Mouse (Mus musculus): Measurements from ENCODE around the gene Ano1. TPM values are rescaled to one million over a fixed set of nuclear protein-coding genes. Genes with fewer than 3 reads are reported as not detected.

Gene Ano1
- polyA plus RNA-seq, 1 experiment from 2014 or later: 53.6 TPM

DNA sequence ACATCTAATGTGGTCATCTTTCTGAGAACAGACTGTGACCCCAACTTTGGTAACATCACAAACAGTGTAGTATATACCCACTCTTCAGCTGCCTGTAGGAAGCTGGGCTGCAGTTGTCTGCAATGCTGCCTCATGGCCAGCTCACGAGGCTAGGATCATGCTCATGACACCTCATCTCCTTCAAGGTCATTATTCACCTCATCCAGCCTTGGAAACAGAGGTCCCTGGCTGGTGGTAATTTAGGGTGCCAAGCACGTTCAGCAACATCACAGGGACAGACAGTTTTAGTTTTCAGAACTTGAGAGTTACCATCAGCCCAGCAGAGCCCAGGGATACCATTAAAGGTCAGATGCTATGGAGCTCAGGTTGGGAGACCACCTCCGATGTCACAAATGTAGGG, 86.2 kb downstream of the Ano1 start:
- Histone ChIP-seq H3K4me3 (ENCODE audit: low read length) (no peak overlapping the region), H3K4me2 (replicated peaks; ENCODE audit: low read depth, low read length) (no peak overlapping the region), H3K36me3 (ENCODE audit: insufficient read depth, low read length) (0 out of 2 replicates have a peak, but pooled peaks cover 5% of the 10 kb centered on the region), H3K9ac (replicated peaks; ENCODE audit: low read length) (no peak overlapping the region), H3K9me3 (ENCODE audit: low read length) (no peaks in the 10 kb centered on the region; the same call in 1 of the 2 replicates), H3K27me3 (ENCODE audit: insufficient read depth, low read length) (no peaks in the 10 kb centered on the region), H3K4me1 (ENCODE audit: insufficient read depth, low read length) (peaks cover 43% of the 10 kb centered on the region), H3K27ac (ENCODE audit: low read length) (no peak overlapping the region)
- 66% methylated on average over 3 of the region's 3 CpGs for WGBS
- no peak for ATAC-seq (ENCODE audit: low FRiP score, low TSS enrichment)

DNA sequence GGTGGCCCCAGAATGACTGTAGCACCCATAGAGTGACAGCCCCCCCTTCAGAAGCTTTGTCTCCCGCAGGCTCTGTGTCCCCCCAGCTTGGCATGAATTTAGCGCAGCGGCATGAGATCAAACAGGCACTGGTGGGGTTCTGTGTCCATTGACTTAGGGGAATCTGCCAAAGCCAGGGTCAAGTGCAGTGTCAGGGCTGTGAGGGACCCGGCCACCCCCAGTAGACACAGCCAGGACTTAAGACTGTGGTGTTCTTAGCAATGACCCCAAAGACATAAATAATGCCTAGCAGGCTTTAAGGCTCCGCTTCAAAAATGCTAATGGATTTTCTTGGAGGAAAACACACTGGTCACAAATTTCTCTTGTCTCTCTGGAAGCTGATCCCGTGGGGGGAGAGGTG, 88.2 kb downstream of the Ano1 start:
- ATAC-seq (ENCODE audit: low FRiP score, low TSS enrichment): peak; percentile 80
- Histone ChIP-seq H3K4me2 (replicated peaks; ENCODE audit: low read depth, low read length) (no peak overlapping the region), H3K4me3 (ENCODE audit: low read length) (no peak overlapping the region), H3K9me3 (ENCODE audit: low read length) (no peaks in the 10 kb centered on the region; the same call in 1 of the 2 replicates), H3K27ac (ENCODE audit: low read length) (no peak overlapping the region; the same call in 1 of the 2 replicates), H3K9ac (replicated peaks; ENCODE audit: low read length) (no peak overlapping the region), H3K4me1 (ENCODE audit: insufficient read depth, low read length) (peaks cover 33% of the 10 kb centered on the region), H3K27me3 (ENCODE audit: insufficient read depth, low read length) (no peaks in the 10 kb centered on the region), H3K36me3 (ENCODE audit: insufficient read depth, low read length) (0 out of 2 replicates have a peak, but pooled peaks cover 5% of the 10 kb centered on the region)
- WGBS: 22% methylated on average over 6 of the region's 6 CpGs

- no peak overlapping the region for H3K4me3 ChIP-seq (ENCODE audit: low read length)
- no peak overlapping the region for H3K4me2 ChIP-seq (replicated peaks; ENCODE audit: low read depth, low read length)
- H3K27me3 ChIP-seq (ENCODE audit: insufficient read depth, low read length): no peaks in the 10 kb centered on the region
- WGBS: 51% methylated on average over 9 of the region's 9 CpGs
- ATAC-seq (ENCODE audit: low FRiP score, low TSS enrichment): no peak
- H3K9me3 ChIP-seq (ENCODE audit: low read length): no peaks in the 10 kb centered on the region
- peak overlapping the region; percentile 71 for H3K27ac ChIP-seq (ENCODE audit: low read length)
- peaks cover 33% of the 10 kb centered on the region for H3K4me1 ChIP-seq (ENCODE audit: insufficient read depth, low read length)
- no peak overlapping the region for H3K9ac ChIP-seq (replicated peaks; ENCODE audit: low read length)
- peaks cover 6% of the 10 kb centered on the region; the same call in 1 of the 2 replicates for H3K36me3 ChIP-seq (ENCODE audit: insufficient read depth, low read length)
Measured at GRCm38 (mm10) chr7:144656261-144656967, 95.4 kb downstream of the Ano1 start.

- WGBS: 13% methylated on average over 10 of the region's 10 CpGs
- H3K36me3 ChIP-seq (ENCODE audit: insufficient read depth, low read length): peaks cover 9% of the 10 kb centered on the region; the same call in 1 of the 2 replicates
- H3K9ac ChIP-seq (replicated peaks; ENCODE audit: low read length): 0 out of 2 replicates have a peak overlapping the region, but pooled peaks have one; percentile 7
Measured at GRCm38 (mm10) chr7:144653681-144654425, 97.9 kb downstream of the Ano1 start.

DNA sequence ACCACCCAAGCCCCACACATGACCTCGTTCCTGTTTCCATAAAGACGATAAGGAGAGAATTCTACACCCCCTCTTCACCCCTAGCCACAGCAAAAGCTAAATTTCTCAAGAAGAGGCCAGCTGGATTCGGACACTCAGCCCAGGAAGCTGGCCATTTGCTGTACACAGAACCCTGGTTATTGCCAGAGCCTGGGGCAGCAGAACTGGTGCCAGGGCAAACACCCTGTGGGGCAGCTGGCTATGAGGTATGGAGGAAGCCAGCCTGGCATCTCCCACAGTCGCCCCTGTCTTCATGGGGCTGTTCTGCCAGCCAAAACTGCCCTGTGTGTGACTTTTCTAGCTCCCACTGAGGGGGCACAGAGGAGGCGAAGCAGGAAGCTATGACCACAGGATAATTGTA, 104.2 kb downstream of the Ano1 start:
- H3K4me1 ChIP-seq (ENCODE audit: insufficient read depth, low read length): peaks cover 7% of the 10 kb centered on the region; the same call in 1 of the 2 replicates
- H3K36me3 ChIP-seq (ENCODE audit: insufficient read depth, low read length): peaks cover 16% of the 10 kb centered on the region; the same call in 1 of the 2 replicates
- no peak overlapping the region for H3K4me2 ChIP-seq (replicated peaks; ENCODE audit: low read depth, low read length)
- no peaks in the 10 kb centered on the region for H3K9me3 ChIP-seq (ENCODE audit: low read length)
- H3K9ac ChIP-seq (replicated peaks; ENCODE audit: low read length): no peak overlapping the region
- H3K4me3 ChIP-seq (ENCODE audit: low read length): no peak overlapping the region
- 56% methylated on average over 5 of the region's 5 CpGs for WGBS
- no peak overlapping the region for H3K27ac ChIP-seq (ENCODE audit: low read length)
- no peak for ATAC-seq (ENCODE audit: low FRiP score, low TSS enrichment)
- no peaks in the 10 kb centered on the region for H3K27me3 ChIP-seq (ENCODE audit: insufficient read depth, low read length)

More at GRCm38 (mm10) chr7:144653681-144654425, 97.9 kb downstream of the Ano1 start:
- Histone ChIP-seq H3K9me3 (ENCODE audit: low read length) (no peaks in the 10 kb centered on the region), H3K4me1 (ENCODE audit: insufficient read depth, low read length) (peaks cover 33% of the 10 kb centered on the region), H3K4me2 (replicated peaks; ENCODE audit: low read depth, low read length) (no peak overlapping the region; the same call in 1 of the 2 replicates), H3K4me3 (ENCODE audit: low read length) (no peak overlapping the region), H3K27ac (ENCODE audit: low read length) (peak overlapping the region; percentile 71), H3K27me3 (ENCODE audit: insufficient read depth, low read length) (no peaks in the 10 kb centered on the region)
- peak; percentile 91 for ATAC-seq (ENCODE audit: low FRiP score, low TSS enrichment)

DNA sequence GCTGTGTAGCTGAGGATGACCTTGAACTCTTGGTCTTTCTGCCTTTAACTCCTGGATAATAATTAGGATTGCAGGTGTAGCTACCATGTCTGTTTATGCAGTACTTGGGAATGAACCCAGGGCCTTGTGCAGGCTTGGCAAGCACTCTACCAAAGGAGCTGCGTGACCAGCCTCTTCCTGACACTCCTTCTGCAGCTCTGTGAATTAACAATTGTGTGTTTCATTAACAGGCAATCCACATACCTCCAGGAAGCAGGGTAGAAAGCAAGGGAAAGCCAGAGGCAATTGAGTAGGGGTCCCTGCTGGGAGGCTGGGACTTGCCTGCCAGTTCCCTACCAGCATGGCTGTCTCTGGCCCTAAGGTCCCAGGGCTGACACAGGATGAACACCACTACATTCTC, 111.0 kb downstream of the Ano1 start:
- Histone ChIP-seq H3K4me2 (replicated peaks; ENCODE audit: low read depth, low read length) (no peak overlapping the region), H3K36me3 (ENCODE audit: insufficient read depth, low read length) (peaks cover 6% of the 10 kb centered on the region; the same call in 1 of the 2 replicates), H3K4me1 (ENCODE audit: insufficient read depth, low read length) (no peaks in the 10 kb centered on the region; the same call in 1 of the 2 replicates), H3K9me3 (ENCODE audit: low read length) (no peaks in the 10 kb centered on the region), H3K4me3 (ENCODE audit: low read length) (no peak overlapping the region), H3K27ac (ENCODE audit: low read length) (no peak overlapping the region), H3K9ac (replicated peaks; ENCODE audit: low read length) (no peak overlapping the region), H3K27me3 (ENCODE audit: insufficient read depth, low read length) (no peaks in the 10 kb centered on the region)
- WGBS: 85% methylated on average over 1 of the region's 1 CpGs
- no peak for ATAC-seq (ENCODE audit: low FRiP score, low TSS enrichment)

DNA sequence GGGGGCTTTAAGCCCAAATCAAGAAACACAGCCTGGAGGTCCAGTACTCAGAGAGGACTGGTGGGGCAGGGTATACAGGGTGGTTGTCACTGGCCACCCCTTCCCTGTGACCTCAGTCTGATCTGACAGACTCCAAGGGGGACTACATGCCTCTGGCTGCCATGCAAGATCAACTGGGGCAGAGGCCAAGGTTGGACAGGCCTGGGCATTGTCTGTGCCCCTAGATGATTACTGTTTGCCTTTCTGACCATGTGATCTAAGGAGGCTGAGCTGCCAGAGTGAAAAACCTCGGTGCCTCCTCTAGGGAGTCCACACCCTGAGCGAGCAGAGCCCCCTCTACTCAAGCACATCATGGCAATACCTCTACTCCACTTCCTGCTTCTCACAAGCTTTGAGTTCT, 115.8 kb downstream of the Ano1 start:
- no peak overlapping the region for H3K27ac ChIP-seq (ENCODE audit: low read length)
- no peak overlapping the region for H3K4me3 ChIP-seq (ENCODE audit: low read length)
- no peak overlapping the region for H3K9ac ChIP-seq (replicated peaks; ENCODE audit: low read length)
- no peak for ATAC-seq (ENCODE audit: low FRiP score, low TSS enrichment)
- peaks cover 11% of the 10 kb centered on the region for H3K4me1 ChIP-seq (ENCODE audit: insufficient read depth, low read length)
- H3K9me3 ChIP-seq (ENCODE audit: low read length): no peaks in the 10 kb centered on the region
- WGBS: 35% methylated on average over 2 of the region's 2 CpGs
- H3K36me3 ChIP-seq (ENCODE audit: insufficient read depth, low read length): no peaks in the 10 kb centered on the region; the same call in 1 of the 2 replicates
- H3K27me3 ChIP-seq (ENCODE audit: insufficient read depth, low read length): no peaks in the 10 kb centered on the region
- H3K4me2 ChIP-seq (replicated peaks; ENCODE audit: low read depth, low read length): no peak overlapping the region

DNA sequence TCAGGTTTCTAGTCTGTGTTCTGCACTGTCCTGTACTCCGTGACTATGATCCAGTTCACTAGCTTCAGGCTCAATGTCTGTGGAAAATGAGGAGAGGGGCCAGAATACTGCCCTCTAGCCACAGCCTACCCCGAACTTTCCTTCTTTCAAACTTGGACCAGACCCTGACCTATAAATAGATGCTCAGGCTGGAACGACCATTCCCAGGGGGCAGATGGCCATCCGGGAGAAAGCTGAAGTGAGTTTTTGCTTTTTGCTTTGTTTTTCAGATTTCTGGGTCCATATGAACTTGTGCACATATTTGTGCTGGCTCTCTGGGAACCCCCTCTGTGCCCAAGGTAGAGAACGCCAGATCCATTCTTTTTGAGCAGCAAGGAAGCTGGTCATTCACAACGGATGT, 116.9 kb downstream of the Ano1 start:
- 54% methylated on average over 6 of the region's 6 CpGs for WGBS
- H3K36me3 ChIP-seq (ENCODE audit: insufficient read depth, low read length): no peaks in the 10 kb centered on the region; the same call in 1 of the 2 replicates
- ATAC-seq (ENCODE audit: low FRiP score, low TSS enrichment): no peak
- no peaks in the 10 kb centered on the region for H3K9me3 ChIP-seq (ENCODE audit: low read length)
- no peak overlapping the region for H3K9ac ChIP-seq (replicated peaks; ENCODE audit: low read length)
- no peak overlapping the region for H3K27ac ChIP-seq (ENCODE audit: low read length)
- no peak overlapping the region for H3K4me2 ChIP-seq (replicated peaks; ENCODE audit: low read depth, low read length)
- H3K27me3 ChIP-seq (ENCODE audit: insufficient read depth, low read length): no peaks in the 10 kb centered on the region
- peaks cover 11% of the 10 kb centered on the region for H3K4me1 ChIP-seq (ENCODE audit: insufficient read depth, low read length)
- H3K4me3 ChIP-seq (ENCODE audit: low read length): no peak overlapping the region

DNA sequence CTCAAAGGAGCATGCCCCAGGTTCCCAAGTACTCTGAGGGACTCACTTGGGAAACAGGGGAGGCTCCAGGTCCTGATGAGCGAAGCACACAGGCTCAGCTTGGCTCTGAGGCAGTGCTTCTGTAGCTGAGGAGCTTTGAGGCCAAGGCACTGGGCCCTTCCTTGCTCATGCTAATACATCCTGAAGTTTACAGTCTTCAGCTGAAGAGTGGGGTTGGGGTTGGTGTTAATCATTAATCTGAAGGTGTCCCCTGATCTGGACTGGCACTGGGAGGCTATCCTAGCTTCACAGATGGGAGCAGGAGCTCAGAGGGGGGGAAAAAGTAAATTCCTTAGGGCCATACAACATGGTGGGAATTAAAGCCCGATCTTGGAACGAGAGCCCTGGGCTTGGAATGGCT, 117.3 kb downstream of the Ano1 start:
- H3K4me1 ChIP-seq (ENCODE audit: insufficient read depth, low read length): peaks cover 11% of the 10 kb centered on the region
- WGBS: 57% methylated on average over 3 of the region's 3 CpGs
- no peaks in the 10 kb centered on the region for H3K9me3 ChIP-seq (ENCODE audit: low read length)
- no peaks in the 10 kb centered on the region; the same call in 1 of the 2 replicates for H3K36me3 ChIP-seq (ENCODE audit: insufficient read depth, low read length)
- no peaks in the 10 kb centered on the region for H3K27me3 ChIP-seq (ENCODE audit: insufficient read depth, low read length)
- ATAC-seq (ENCODE audit: low FRiP score, low TSS enrichment): 0 out of 2 replicates have a peak, but pooled peaks have one; percentile 25
- no peak overlapping the region for H3K27ac ChIP-seq (ENCODE audit: low read length)
- H3K4me2 ChIP-seq (replicated peaks; ENCODE audit: low read depth, low read length): no peak overlapping the region
- no peak overlapping the region for H3K4me3 ChIP-seq (ENCODE audit: low read length)
- no peak overlapping the region for H3K9ac ChIP-seq (replicated peaks; ENCODE audit: low read length)
